Mouse (Mus musculus): ENCODE measurements around the gene Gpm6b. TPM values are rescaled to one million over a fixed set of nuclear protein-coding genes. Genes with fewer than 3 reads are reported as not detected.

Gpm6b gene
- total RNA-seq, 2 experiments from 2014 or later, result 4.2 to 7.2 TPM

GRCm38 (mm10) chrX:166351790-166352189 lies 113.1 kb downstream of the Gpm6b start:
- peak; percentile 16 to 43 for DNase-seq (ENCODE audit: low spot score in 2 of 2)

GRCm38 (mm10) chrX:166353412-166353811 lies 114.7 kb downstream of the Gpm6b start:
- DNase-seq (ENCODE audit: low spot score in 2 of 2), result no peak

GRCm38 (mm10) chrX:166354913-166355312 lies 116.2 kb downstream of the Gpm6b start:
- DNase-seq (ENCODE audit: low spot score in 2 of 2), result no peak

- DNase-seq (ENCODE audit: low spot score in 2 of 2), result no peak
Observed at GRCm38 (mm10) chrX:166356276-166356675, 117.6 kb downstream of the Gpm6b start.

- DNase-seq (ENCODE audit: low spot score in 2 of 2), result no peak
Observed at GRCm38 (mm10) chrX:166358955-166359354, 120.2 kb downstream of the Gpm6b start.

DNA sequence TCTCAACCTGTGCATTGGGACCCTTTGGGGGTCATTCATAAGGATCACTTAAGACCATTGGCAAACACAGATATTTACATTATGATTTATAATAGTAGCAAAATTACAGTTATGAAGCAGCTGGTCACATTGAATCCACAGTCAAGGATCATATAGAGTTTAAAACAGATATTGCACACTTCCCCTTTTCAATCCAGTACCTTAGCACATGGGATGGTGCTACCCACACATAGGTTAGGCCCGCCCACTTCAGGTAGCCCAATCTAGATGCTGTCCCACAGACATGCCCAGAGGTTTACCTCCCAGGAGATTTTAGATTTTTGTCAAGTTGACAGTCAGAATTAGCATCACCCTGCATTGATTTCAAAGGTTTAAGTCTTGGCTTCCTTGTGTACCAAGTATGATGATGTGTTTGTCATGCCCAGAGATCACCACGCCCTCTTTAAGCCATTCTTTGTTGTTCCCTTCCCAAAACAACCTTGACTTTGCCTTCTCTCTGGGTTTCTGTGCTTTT lies 121.3 kb downstream of the Gpm6b start:
- no peak for DNase-seq (ENCODE audit: low spot score in 2 of 2)

DNA sequence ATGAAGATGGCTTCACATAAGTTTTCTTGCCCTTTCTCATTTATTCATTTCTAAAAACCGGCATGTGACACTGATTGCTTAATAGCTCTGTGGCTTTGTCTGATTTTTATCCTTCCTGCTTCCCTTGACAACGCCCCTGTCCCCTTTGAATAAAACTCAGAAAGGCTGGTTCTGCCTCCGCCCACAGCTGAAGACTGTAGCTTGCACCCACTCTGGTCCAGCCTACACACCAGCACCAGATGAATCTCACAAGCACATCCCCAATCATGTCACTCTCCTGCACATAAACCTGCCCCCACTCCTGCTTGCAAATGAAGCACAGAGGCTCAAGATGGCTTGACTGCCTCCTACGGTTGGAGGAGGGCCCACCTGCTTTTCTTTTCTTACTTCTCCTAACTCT lies 121.7 kb downstream of the Gpm6b start:
- no peak for DNase-seq (ENCODE audit: low spot score in 2 of 2)

DNA sequence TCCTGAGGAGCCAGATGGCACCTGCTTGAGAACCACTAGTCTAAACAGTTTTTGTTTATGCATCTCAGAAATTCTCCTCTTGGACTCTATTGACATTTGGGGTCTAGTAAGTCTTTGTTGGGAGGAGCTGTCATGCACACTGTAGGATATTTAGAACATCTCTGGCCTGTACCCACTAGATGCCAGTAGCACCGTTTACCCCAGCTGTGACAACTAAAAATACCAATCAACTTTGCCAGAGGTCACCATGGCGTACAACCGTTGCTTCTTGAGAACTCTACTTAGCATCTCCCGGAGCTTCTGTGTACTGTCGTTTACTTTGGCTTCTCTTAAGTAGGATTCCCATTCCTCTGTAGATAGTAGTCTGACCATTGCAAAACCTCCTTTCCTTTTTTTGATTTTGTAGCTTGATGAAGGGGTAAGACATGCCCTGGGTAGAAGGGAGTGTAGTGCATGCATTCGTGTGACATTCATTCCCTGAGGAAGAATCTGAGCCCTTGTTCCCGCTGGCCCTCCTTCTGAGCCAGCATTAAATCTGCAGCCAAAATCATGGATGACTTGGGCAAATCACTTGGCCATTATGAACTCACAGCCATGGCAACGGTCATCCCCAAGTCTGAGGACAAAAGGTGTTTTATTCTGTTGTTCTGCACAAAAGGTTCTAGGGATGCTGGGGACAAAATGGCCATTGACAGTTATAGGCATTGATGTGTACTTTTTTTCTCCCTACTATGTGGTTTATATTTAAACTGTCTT lies 126.9 kb downstream of the Gpm6b start:
- DNase-seq (ENCODE audit: low spot score in 2 of 2), result no peak

DNA sequence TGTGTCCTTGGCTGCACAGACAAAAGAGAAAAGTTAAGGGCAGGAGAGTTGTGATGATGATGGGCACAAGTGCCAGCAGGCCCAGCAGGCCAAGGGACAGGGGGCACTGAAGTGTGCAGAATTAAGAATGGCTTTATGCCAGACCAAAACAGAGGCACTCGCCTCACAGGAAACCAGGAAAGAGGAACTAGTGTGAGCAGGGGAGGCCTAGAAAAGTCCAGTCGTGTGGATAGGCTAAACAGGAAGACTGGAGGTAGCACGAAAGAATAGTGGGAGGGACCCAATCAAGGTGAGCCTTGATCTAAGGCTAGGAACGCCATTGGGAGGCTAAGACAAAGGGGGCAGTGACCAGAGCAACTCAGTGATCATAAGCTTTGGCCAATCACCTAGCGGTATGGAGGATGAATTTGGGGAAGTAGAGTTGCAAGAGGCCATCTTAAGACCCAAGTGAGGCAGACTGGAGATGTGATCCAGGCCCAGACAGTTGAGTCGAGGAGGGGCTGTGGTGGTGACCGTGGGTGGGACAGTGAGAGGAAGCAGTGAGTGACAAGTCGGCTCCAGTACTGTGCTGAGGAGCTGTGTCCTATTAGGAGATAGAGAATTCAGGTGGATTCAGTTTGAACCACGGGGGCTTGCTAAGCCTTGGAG lies 138.1 kb downstream of the Gpm6b start:
- no peak for DNase-seq (ENCODE audit: low spot score in 2 of 2)

DNA sequence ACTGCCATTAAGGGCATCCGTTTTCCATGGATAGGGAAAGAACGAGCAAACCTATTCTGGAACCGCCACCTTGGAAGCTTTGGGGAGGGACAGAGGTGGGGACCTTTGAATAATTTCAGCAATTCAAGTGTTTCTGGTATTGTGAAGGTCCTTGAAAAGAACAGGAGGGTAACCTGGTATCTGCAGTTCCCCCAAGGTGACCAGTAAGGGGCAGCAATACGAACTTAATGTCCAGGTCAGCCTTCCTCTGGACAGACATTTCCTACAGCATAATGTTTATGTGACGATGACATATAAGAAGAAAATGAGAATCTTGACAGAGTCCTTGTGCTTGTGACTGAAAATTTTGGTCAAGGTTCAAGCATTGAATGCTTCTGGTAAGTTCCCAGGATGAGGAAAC lies 139.9 kb downstream of the Gpm6b start:
- no peak for DNase-seq (ENCODE audit: low spot score in 2 of 2)

DNA sequence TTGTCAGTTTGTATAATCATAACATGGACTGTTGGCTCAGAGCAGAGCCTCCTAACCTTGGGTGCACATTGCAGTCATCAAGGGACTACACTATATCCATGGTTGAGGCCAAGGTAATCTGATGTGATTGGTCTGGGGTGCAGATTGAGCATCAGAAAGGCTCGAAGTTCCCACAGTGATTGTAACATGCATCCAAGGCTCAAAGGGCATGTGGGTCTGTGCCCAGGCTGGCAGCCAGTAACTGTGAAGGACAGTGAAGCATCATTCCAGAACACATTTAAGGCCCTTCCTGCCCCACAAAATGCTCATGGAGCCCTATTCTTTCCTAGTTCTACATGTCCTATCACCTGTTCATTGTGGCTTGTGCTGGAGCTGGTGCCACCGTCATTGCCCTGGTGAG lies 144.9 kb downstream of the Gpm6b start:
- DNase-seq (ENCODE audit: low spot score in 2 of 2), result no peak

DNA sequence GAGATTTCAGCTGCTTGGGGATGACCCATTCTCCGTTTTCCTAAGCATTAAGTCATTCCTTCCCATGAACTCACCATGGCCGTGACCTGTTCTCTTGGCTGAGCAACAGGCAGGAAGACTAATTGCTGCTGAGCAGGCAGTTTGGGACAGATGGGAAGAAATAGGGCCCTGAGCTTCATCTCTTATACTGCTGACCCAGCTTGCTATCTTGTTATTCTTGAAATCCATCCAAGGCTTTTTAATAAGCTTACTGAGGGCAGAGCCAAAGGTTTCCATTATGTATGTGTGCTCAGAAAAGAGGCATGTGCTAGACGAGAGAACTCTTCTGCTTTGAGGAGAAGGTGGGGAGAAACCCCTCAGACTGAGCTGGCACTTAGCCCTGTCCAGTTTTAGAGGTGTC lies 146.2 kb downstream of the Gpm6b start:
- DNase-seq (ENCODE audit: low spot score in 2 of 2), result peak in 1 of 2 experiments; percentile 18

DNA sequence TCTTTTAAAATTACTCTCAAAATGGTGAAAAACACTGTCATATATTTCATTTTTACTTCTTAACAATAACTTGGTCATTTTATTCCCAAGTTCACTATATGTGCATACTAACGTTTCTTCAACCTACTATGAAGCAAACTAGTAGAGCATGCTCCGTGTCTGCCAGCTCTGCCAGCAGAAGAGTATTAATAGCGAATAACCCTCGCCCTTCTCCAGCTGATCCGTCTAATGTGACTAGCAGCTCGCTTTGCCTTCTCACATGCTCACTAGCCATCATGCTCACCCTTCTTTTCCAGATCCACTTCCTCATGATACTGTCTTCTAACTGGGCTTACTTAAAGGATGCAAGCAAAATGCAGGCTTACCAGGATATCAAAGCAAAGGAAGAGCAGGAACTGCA lies 147.9 kb downstream of the Gpm6b start:
- no peak for DNase-seq (ENCODE audit: low spot score in 2 of 2)

GRCm38 (mm10) chrX:166393753-166394152 lies 155.0 kb downstream of the Gpm6b start:
- no peak for DNase-seq (ENCODE audit: low spot score in 2 of 2)

- no peak for DNase-seq (ENCODE audit: low spot score in 2 of 2)
Observed at GRCm38 (mm10) chrX:166407865-166408264, 169.2 kb downstream of the Gpm6b start.

GRCm38 (mm10) chrX:166416196-166416595 lies 177.5 kb downstream of the Gpm6b start:
- DNase-seq (ENCODE audit: low spot score in 2 of 2), result no peak

GRCm38 (mm10) chrX:166434812-166435211 lies 196.1 kb downstream of the Gpm6b start:
- no peak for DNase-seq (ENCODE audit: low spot score in 2 of 2)

Other genes with a start within 250 kb of the Gpm6b start
- gene Gemin8, start 68.5 kb upstream of the Gpm6b start, total RNA-seq (2021), result 1 to 10 TPM; 5.2 to 7.8 TPM
- 10 to 100 TPM; 19.8 to 24.8 TPM for gene Trappc2, start 201.7 kb downstream of the Gpm6b start, total RNA-seq (2021)
- 1 to 10 TPM; 4.1 to 5.1 TPM for gene Ofd1, start 201.8 kb downstream of the Gpm6b start, total RNA-seq (2021)
- gene Rab9, start 241.0 kb downstream of the Gpm6b start, total RNA-seq (2021), result 10 to 100 TPM; 45.5 to 48.2 TPM